Mouse (Mus musculus) MEL (cell line): ENCODE results near the gene Pigl. TPM values are rescaled to one million over a fixed set of nuclear protein-coding genes. Genes with fewer than 3 reads are reported as not detected.

Experiments
- DNase-seq: peaks from one replicate; pipeline ENCODE4 v3.0.0; 2011; ENCODE audit warnings: low read depth, low spot score
- H3K27ac ChIP-seq: 2 replicates; pipeline ENCODE4 v1.5.1; 2012; ENCODE audit warnings: low read depth, mild to moderate bottlenecking, control low read depth, low read length, moderate library complexity; ENCODE audit not compliant: control insufficient read depth
- H3K27me3 ChIP-seq, 2 experiments: fragments of 150-350 bp in 1 of 2; sonication (generic) in 1 of 2; 2 replicates each; pipeline ENCODE4 v1.6.1; 2012; ENCODE audit warnings: low read length in 2 of 2, mild to moderate bottlenecking in 2 of 2, improper control_type of control experiment in 1 of 2, moderate library complexity in 1 of 2; ENCODE audit not compliant: insufficient read depth in 2 of 2, control insufficient read depth in 1 of 2
- H3K36me3 ChIP-seq, 2 experiments: 2 replicates each; pipeline ENCODE4 v1.6.1; 2012 to 2014; ENCODE audit warnings: low read length in 2 of 2, improper control_type of control experiment in 1 of 2, inconsistent platforms in 1 of 2, mild to moderate bottlenecking in 1 of 2; ENCODE audit not compliant: insufficient read depth in 2 of 2, control insufficient read depth in 1 of 2
- H3K4me1 ChIP-seq, 2 experiments: fragments of 150-350 bp in 1 of 2; sonication (generic) in 1 of 2; 2 replicates each; pipeline ENCODE4 v1.6.1; 2012; ENCODE audit warnings: low read length in 2 of 2, improper control_type of control experiment in 1 of 2, mild to moderate bottlenecking in 1 of 2; ENCODE audit not compliant: insufficient read depth in 2 of 2, control insufficient read depth in 1 of 2
- H3K4me3 ChIP-seq, 2 experiments: fragments of 150-350 bp in 1 of 2; sonication (generic) in 1 of 2; 2 replicates each; pipeline ENCODE4 v1.5.1; 2012; ENCODE audit warnings: low read depth in 2 of 2, low read length in 2 of 2, mild to moderate bottlenecking in 2 of 2, moderate library complexity in 2 of 2, control low read depth in 1 of 2, improper control_type of control experiment in 1 of 2; ENCODE audit not compliant: control insufficient read depth in 1 of 2, insufficient read depth in 1 of 2
- H3K79me2 ChIP-seq: 2 replicates; pipeline ENCODE4 v1.6.1; 2012; ENCODE audit warnings: mild to moderate bottlenecking, low read length, moderate library complexity; ENCODE audit not compliant: control insufficient read depth, poor library complexity, insufficient read depth
- H3K9ac ChIP-seq: 2 replicates; pipeline ENCODE4 v1.6.1; 2012; ENCODE audit warnings: low read depth, mild to moderate bottlenecking, control low read depth, low read length, moderate library complexity; ENCODE audit not compliant: control insufficient read depth, poor library complexity, severe bottlenecking
- H3K9me3 ChIP-seq: fragments of 150-350 bp; sonication (generic); replicated peaks from 2 replicates; pipeline ENCODE4 v1.6.1; 2012; ENCODE audit warnings: mild to moderate bottlenecking, low read length, improper control_type of control experiment, moderate library complexity; ENCODE audit not compliant: insufficient read depth
- BHLHE40 ChIP-seq: IDR thresholded peaks from 2 replicates; pipeline ENCODE4 v1.6.1; 2012; ENCODE audit warnings: low read depth, mild to moderate bottlenecking, inconsistent platforms, low read length, improper control_type of control experiment, borderline replicate concordance
- CHD1 ChIP-seq: IDR thresholded peaks from 2 replicates; pipeline ENCODE4 v1.6.1; 2012; ENCODE audit warnings: low read depth, mild to moderate bottlenecking, inconsistent platforms, low read length, improper control_type of control experiment
- CTCF ChIP-seq, 3 experiments: IDR thresholded peaks in 2 of 3; conservative IDR thresholded peaks in 1 of 3; 2 replicates each; pipeline ENCODE4 v1.5.1; 2011 to 2012; ENCODE audit warnings: low read length in 3 of 3, low read depth in 2 of 3, mild to moderate bottlenecking in 2 of 3, improper control_type of control experiment in 1 of 3, inconsistent platforms in 1 of 3, mixed read lengths in 1 of 3, moderate library complexity in 1 of 3; ENCODE audit not compliant: control insufficient read depth in 1 of 3, insufficient read depth in 1 of 3, poor library complexity in 1 of 3, severe bottlenecking in 1 of 3
- E2F4 ChIP-seq: IDR thresholded peaks from 2 replicates; pipeline ENCODE4 v1.6.1; 2011; ENCODE audit warnings: low read depth, low read length, improper control_type of control experiment, borderline replicate concordance
- ELF1 ChIP-seq: IDR thresholded peaks from 2 replicates; pipeline ENCODE4 v1.6.1; 2014; ENCODE audit warnings: low read depth, mild to moderate bottlenecking, inconsistent platforms, low read length, improper control_type of control experiment, moderate library complexity
- EP300 ChIP-seq, 2 experiments: IDR thresholded peaks; 2 replicates each; pipeline ENCODE4 v1.6.1; 2011; ENCODE audit warnings: improper control_type of control experiment in 2 of 2, low read length in 2 of 2, low read depth in 1 of 2, mild to moderate bottlenecking in 1 of 2
- ETS1 ChIP-seq: IDR thresholded peaks from 2 replicates; pipeline ENCODE4 v1.6.1; 2012; ENCODE audit warnings: low read depth, mild to moderate bottlenecking, inconsistent platforms, low read length, improper control_type of control experiment, moderate library complexity
- GABPA ChIP-seq: IDR thresholded peaks from 2 replicates; pipeline ENCODE4 v1.6.1; 2012; ENCODE audit warnings: low read depth, mild to moderate bottlenecking, inconsistent platforms, low read length, improper control_type of control experiment, moderate library complexity
- GATA1 ChIP-seq: IDR thresholded peaks from 2 replicates; pipeline ENCODE4 v1.6.1; 2011; ENCODE audit warnings: low read depth, low read length, improper control_type of control experiment
- HCFC1 ChIP-seq: IDR thresholded peaks from 2 replicates; pipeline ENCODE4 v1.6.1; 2012; ENCODE audit warnings: low read depth, mild to moderate bottlenecking, inconsistent platforms, low read length, improper control_type of control experiment, moderate library complexity
- JUND ChIP-seq: IDR thresholded peaks from 2 replicates; pipeline ENCODE4 v1.6.1; 2011; ENCODE audit warnings: low read depth, mild to moderate bottlenecking, improper control_type of control experiment, low read length
- KAT2A ChIP-seq: conservative IDR thresholded peaks from 2 replicates; pipeline ENCODE4 v1.6.1; 2012; ENCODE audit warnings: low read depth, low read length, improper control_type of control experiment, inconsistent platforms
- MAFK ChIP-seq: IDR thresholded peaks from 2 replicates; pipeline ENCODE4 v1.6.1; 2011; ENCODE audit warnings: low read depth, mild to moderate bottlenecking, low read length, improper control_type of control experiment, borderline replicate concordance
- MAZ ChIP-seq: IDR thresholded peaks from 2 replicates; pipeline ENCODE4 v1.6.1; 2012; ENCODE audit warnings: low read depth, mild to moderate bottlenecking, inconsistent platforms, low read length, improper control_type of control experiment
- MEF2A ChIP-seq: IDR thresholded peaks from 2 replicates; pipeline ENCODE4 v1.6.1; 2014; ENCODE audit warnings: low read depth, mild to moderate bottlenecking, inconsistent platforms, low read length, improper control_type of control experiment; ENCODE audit not compliant: poor library complexity, insufficient replicate concordance, severe bottlenecking; ENCODE audit errors: extremely low read depth
- MXI1 ChIP-seq: IDR thresholded peaks from 2 replicates; pipeline ENCODE4 v1.6.1; 2011; ENCODE audit warnings: mild to moderate bottlenecking, low read depth, low read length, improper control_type of control experiment
- POLR2A ChIP-seq, 2 experiments: IDR thresholded peaks; 2 replicates each; pipeline ENCODE4 v1.6.1; 2011 to 2012; ENCODE audit warnings: low read length in 2 of 2, mild to moderate bottlenecking in 2 of 2, control low read depth in 1 of 2, improper control_type of control experiment in 1 of 2, low read depth in 1 of 2, moderate library complexity in 1 of 2; ENCODE audit not compliant: control insufficient read depth in 1 of 2, insufficient read depth in 1 of 2, poor library complexity in 1 of 2
- POLR2AphosphoS5 ChIP-seq: IDR thresholded peaks from 2 replicates; pipeline ENCODE4 v1.6.1; 2012; ENCODE audit warnings: low read depth, borderline replicate concordance, mild to moderate bottlenecking, inconsistent platforms, low read length, moderate library complexity, mixed read lengths
- RAD21 ChIP-seq: IDR thresholded peaks from 2 replicates; pipeline ENCODE4 v1.6.1; 2011; ENCODE audit warnings: mild to moderate bottlenecking, low read depth, low read length, improper control_type of control experiment
- RCOR1 ChIP-seq: IDR thresholded peaks from 2 replicates; pipeline ENCODE4 v1.6.1; 2012; ENCODE audit warnings: low read depth, mild to moderate bottlenecking, inconsistent platforms, low read length, improper control_type of control experiment
- TBP ChIP-seq: IDR thresholded peaks from 2 replicates; pipeline ENCODE4 v1.8.0; 2011; ENCODE audit warnings: low read depth, low read length, improper control_type of control experiment
- TCF12 ChIP-seq: IDR thresholded peaks from 2 replicates; pipeline ENCODE4 v1.6.1; 2014; ENCODE audit warnings: low read depth, mild to moderate bottlenecking, inconsistent platforms, low read length, improper control_type of control experiment, moderate library complexity
- USF1 ChIP-seq: IDR thresholded peaks from 2 replicates; pipeline ENCODE4 v1.6.1; 2014; ENCODE audit warnings: low read depth, mild to moderate bottlenecking, inconsistent platforms, low read length, improper control_type of control experiment, moderate library complexity
- ZC3H11A ChIP-seq: IDR thresholded peaks from 2 replicates; pipeline ENCODE4 v1.6.1; 2012; ENCODE audit warnings: low read depth, mild to moderate bottlenecking, inconsistent platforms, low read length, improper control_type of control experiment
- ZKSCAN1 ChIP-seq: IDR thresholded peaks from 2 replicates; pipeline ENCODE4 v1.6.1; 2012; ENCODE audit warnings: low read depth, mild to moderate bottlenecking, inconsistent platforms, low read length, improper control_type of control experiment, moderate library complexity
- ZMIZ1 ChIP-seq: IDR thresholded peaks from 2 replicates; pipeline ENCODE4 v1.6.1; 2012; ENCODE audit warnings: low read depth, mild to moderate bottlenecking, inconsistent platforms, low read length, improper control_type of control experiment, moderate library complexity
- ZNF384 ChIP-seq: IDR thresholded peaks from 2 replicates; pipeline ENCODE4 v1.6.1; 2012; ENCODE audit warnings: low read depth, mild to moderate bottlenecking, inconsistent platforms, low read length, improper control_type of control experiment
- polyA plus RNA-seq, 2 experiments: library from polyadenylated mRNA; stranded (reverse) in 1 of 2; unstranded in 1 of 2; fragments of >175 nt in 1 of 2; fragments of >200 nt in 1 of 2; gene quantifications; 2 replicates each; pipeline versions ENCODE4 v1.2.1 to v1.2.4; 2012; ENCODE audit warnings: low replicate concordance in 2 of 2, low read depth in 1 of 2; ENCODE audit not compliant: insufficient read length in 2 of 2, insufficient read depth in 1 of 2, missing spikeins in 1 of 2
- total RNA-seq: library from RNA; depleted of rRNA; stranded (reverse); fragments of 300-350 nt; gene quantifications from 2 replicates; pipeline ENCODE4 v1.2.3, GENCODE M21; 2012

Pigl gene
- total and polyA plus RNA-seq, 3 experiments = 2.0 to 4.1 TPM; not detected in 1

GRCm38 (mm10) chr11:62478931-62479330 is 20.7 kb downstream of the Pigl start:
- DNase-seq = no peak
- H3K9me3 ChIP-seq = no peaks in the 10 kb centered on the region
- no peaks in the 10 kb centered on the region for H3K27me3 ChIP-seq
- H3K9ac ChIP-seq = no peak overlapping the region
- no peaks in the 10 kb centered on the region for H3K4me1 ChIP-seq
- H3K27ac ChIP-seq = no peak overlapping the region
- TF ChIP-seq EP300 (IDR thresholded peaks at IDR 0.05; ENCODE audit: low read depth in 1 of 2, low read length in 2 of 2) = no peak
- TF ChIP-seq MXI1 = no peak
- no peak for TF ChIP-seq BHLHE40
- TF ChIP-seq, all 39 proteins: peak for 0
- Histone ChIP-seq H3K79me2 (no peaks in the 10 kb centered on the region), H3K36me3 (no peaks in the 10 kb centered on the region), H3K4me3 (no peak overlapping the region)

- H3K4me1 ChIP-seq = no peaks in the 10 kb centered on the region
- H3K36me3 ChIP-seq = no peaks in the 10 kb centered on the region
- H3K9me3 ChIP-seq = no peaks in the 10 kb centered on the region
- H3K79me2 ChIP-seq = no peaks in the 10 kb centered on the region
- no peak for DNase-seq
- H3K9ac ChIP-seq = no peak overlapping the region
- no peak overlapping the region for H3K27ac ChIP-seq
- H3K4me3 ChIP-seq = no peak overlapping the region
- TF ChIP-seq RCOR1 = no peak
- TF ChIP-seq KAT2A = no peak
- no peak for TF ChIP-seq GATA1
- no peak for TF ChIP-seq CHD1
- no peak for TF ChIP-seq HCFC1
- TF ChIP-seq MAFK = no peak
- no peak for TF ChIP-seq USF1
- no peak for TF ChIP-seq POLR2A (IDR thresholded peaks at IDR 0.05; ENCODE audit: control insufficient read depth in 1 of 2, insufficient read depth in 1 of 2, low read depth in 1 of 2, low read length in 2 of 2, poor library complexity in 1 of 2)
- TF ChIP-seq E2F4 = no peak
- TF ChIP-seq ETS1 = no peak
- TF ChIP-seq ZMIZ1 = no peak
- no peak for TF ChIP-seq TBP
- no peak for TF ChIP-seq ZKSCAN1
- H3K27me3 ChIP-seq = no peaks in the 10 kb centered on the region
Observed at GRCm38 (mm10) chr11:62479581-62479980, 21.3 kb downstream of the Pigl start.

- peaks cover 0 to 4% of the 10 kb centered on the region in 2 experiments; a peak in 2 of 4 replicates for H3K36me3 ChIP-seq
- peaks cover 0 to 5% of the 10 kb centered on the region in 2 experiments; a peak in 2 of 4 replicates for H3K4me1 ChIP-seq
- H3K9ac ChIP-seq = no peak overlapping the region
- no peaks in the 10 kb centered on the region for H3K79me2 ChIP-seq
- no peaks in the 10 kb centered on the region for H3K9me3 ChIP-seq
- DNase-seq = no peak
- H3K4me3 ChIP-seq = no peak overlapping the region
- H3K27ac ChIP-seq = no peak overlapping the region
- no peaks in the 10 kb centered on the region for H3K27me3 ChIP-seq
- no peak for TF ChIP-seq ETS1
- TF ChIP-seq GATA1 = peak; percentile 35; the same call in 1 of the 2 replicates
- peak; percentile 76 for TF ChIP-seq ZNF384
- TF ChIP-seq JUND = no peak
- TF ChIP-seq TCF12 = peak; percentile 39; the same call in 1 of the 2 replicates
- no peak for TF ChIP-seq RAD21
- TF ChIP-seq CTCF (IDR thresholded peaks at IDR 0.05 in 2 of 3, conservative IDR thresholded peaks at IDR 0.05 in 1 of 3; ENCODE audit: control insufficient read depth in 1 of 3, insufficient read depth in 1 of 3, low read depth in 2 of 3, low read length in 3 of 3, poor library complexity in 1 of 3, severe bottlenecking in 1 of 3) = no peak
- TF ChIP-seq MEF2A = no peak
- no peak for TF ChIP-seq GABPA
- TF ChIP-seq ZC3H11A = no peak
- no peak for TF ChIP-seq ZKSCAN1
- no peak for TF ChIP-seq USF1
- TF ChIP-seq ELF1 = no peak
- no peak for TF ChIP-seq MXI1
- no peak for TF ChIP-seq MAZ
- TF ChIP-seq POLR2AphosphoS5 = no peak
- TF ChIP-seq KAT2A = no peak
Observed at GRCm38 (mm10) chr11:62486949-62487348, 28.7 kb downstream of the Pigl start.
